Mouse (Mus musculus) thymus, postnatal 36 days (tissue): ENCODE data around the gene Rab25.

Experiments
- DNase-seq, 2 experiments: peaks; one replicate each; pipeline ENCODE4 v3.0.0; 2022; ENCODE audit warnings: mixed read lengths in 2 of 2

Rab25 gene

DNA sequence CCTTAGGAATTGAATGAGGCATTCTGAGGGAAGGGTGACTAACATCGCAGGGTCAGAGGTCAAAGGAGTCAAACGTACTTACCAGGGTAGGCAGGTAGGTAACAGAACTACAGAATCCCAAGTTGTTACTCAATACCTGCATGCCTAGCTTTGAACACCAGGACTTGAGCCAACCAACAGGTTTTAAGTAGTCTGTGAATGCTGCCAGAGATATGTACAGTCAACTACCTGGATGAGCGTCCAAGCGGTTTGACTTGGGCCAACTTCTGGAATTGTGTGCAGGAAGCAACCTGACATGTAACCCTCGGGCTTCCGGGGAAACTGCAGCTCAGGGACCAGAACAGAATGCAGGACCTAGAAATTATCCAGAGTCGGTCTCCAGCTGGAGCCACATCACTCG, 25.1 kb downstream of the Rab25 start:
- no peak for DNase-seq

GRCm38 (mm10) chr3:88521803-88522331, 26.2 kb downstream of the Rab25 start:
- DNase-seq, result peak; percentile 73

GRCm38 (mm10) chr3:88521156-88521555, 26.9 kb downstream of the Rab25 start:
- DNase-seq, result no peak

DNA sequence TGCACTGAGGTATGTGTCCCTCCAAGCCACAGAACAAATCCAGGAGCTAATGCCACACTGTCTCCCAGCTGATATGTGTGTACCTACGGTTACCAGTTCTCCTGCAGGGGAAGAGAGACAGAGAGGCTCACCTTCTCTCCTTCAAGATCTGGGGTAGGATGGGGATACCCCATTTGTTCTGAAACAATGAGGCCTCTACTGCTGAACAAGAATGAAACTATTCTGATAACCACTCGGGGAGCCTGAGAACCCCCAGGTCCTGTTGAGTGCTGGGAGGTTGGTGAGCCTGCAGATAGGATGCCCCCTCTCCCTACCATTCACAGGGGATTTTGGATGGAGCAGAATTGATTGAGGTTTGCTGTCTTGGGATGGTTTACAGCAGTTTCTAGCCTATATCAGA, 28.0 kb downstream of the Rab25 start:
- DNase-seq, result no peak

- no peak for DNase-seq
These were observed 29.7 kb downstream of the Rab25 start for GRCm38 (mm10) chr3:88518411-88518810.

GRCm38 (mm10) chr3:88516407-88516806, 31.7 kb downstream of the Rab25 start:
- no peak for DNase-seq

- DNase-seq, result no peak
These were observed 33.1 kb downstream of the Rab25 start for GRCm38 (mm10) chr3:88515095-88515386.

- no peak for DNase-seq
These were observed 33.6 kb downstream of the Rab25 start for GRCm38 (mm10) chr3:88514231-88515094.

GRCm38 (mm10) chr3:88513546-88514115, 34.5 kb downstream of the Rab25 start:
- DNase-seq, result peak; percentile 27 to 36

- DNase-seq, result no peak
These were observed 35.1 kb downstream of the Rab25 start for GRCm38 (mm10) chr3:88512896-88513545.

GRCm38 (mm10) chr3:88512141-88512895, 35.8 kb downstream of the Rab25 start:
- no peak for DNase-seq

DNA sequence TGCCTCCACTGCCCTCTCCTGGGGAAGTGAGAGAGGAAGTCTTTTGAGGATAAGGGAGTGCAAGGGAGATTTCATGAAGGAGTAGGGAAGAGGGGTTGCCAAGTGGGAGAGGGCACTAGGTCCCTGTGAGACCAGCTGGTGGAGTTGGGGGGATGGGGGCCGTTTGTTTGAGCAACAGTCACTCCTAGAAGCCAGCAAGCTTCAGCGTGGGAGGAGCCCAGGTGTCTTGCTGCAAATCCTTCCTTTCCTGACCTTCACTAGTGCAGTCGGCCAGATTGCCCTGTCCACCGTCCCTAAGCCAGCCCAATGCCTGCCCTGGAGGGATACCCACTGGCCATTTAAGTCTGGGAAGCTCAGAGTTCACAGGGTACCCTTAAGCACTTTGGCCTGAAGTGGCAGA, 36.5 kb downstream of the Rab25 start:
- peak in 1 of 2 experiments; percentile 35 for DNase-seq

GRCm38 (mm10) chr3:88510421-88511289, 37.4 kb downstream of the Rab25 start:
- DNase-seq, result no peak

DNA sequence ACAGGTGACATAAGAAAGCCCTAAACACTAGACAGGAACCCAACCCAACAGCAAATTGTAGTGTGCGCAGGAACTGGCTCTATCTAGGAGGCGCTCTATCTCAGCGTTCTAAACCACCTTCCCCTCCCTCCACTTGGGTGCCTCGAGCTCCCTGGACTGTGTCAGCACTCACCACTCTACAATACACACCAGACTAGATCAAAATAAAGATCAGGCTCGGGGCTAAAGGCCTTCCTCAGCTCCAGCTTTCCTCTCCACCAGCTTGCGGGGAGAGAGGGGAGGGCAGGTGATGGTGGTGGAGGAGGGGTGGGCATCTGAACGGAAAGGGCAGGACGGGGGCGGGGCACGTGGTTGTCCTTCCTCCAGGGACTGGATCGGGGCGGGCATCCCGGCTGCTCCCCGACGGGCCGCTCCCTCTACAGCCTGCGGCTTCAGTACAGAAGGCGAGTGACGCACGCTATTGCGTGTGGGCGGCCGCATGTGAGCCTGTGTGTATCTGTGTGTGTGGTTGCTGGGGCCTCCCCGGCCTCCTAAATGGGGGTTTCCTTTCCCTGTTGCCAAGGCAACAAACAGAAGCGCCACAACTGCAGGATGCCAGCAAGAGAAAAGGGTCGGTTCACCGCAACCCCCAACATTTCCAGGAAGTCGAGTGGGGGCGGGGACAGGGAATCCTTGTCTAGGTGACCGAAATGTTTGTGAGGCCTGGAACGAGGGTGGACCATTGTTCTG, 38.2 kb downstream of the Rab25 start, which contains the start of gene Lmna:
Gene Lmna, minus strand, starts transcription at position 265 of the 729 bp plus-strand sequence.
- DNase-seq, result peak; percentile 90 to 95

- peak in 1 of 2 experiments; percentile 59 for DNase-seq
These were observed 38.9 kb downstream of the Rab25 start for GRCm38 (mm10) chr3:88509250-88509649.

- DNase-seq, result no peak
These were observed 42.3 kb downstream of the Rab25 start for GRCm38 (mm10) chr3:88505765-88506164.

GRCm38 (mm10) chr3:88505081-88505480, 43.0 kb downstream of the Rab25 start:
- no peak for DNase-seq

DNA sequence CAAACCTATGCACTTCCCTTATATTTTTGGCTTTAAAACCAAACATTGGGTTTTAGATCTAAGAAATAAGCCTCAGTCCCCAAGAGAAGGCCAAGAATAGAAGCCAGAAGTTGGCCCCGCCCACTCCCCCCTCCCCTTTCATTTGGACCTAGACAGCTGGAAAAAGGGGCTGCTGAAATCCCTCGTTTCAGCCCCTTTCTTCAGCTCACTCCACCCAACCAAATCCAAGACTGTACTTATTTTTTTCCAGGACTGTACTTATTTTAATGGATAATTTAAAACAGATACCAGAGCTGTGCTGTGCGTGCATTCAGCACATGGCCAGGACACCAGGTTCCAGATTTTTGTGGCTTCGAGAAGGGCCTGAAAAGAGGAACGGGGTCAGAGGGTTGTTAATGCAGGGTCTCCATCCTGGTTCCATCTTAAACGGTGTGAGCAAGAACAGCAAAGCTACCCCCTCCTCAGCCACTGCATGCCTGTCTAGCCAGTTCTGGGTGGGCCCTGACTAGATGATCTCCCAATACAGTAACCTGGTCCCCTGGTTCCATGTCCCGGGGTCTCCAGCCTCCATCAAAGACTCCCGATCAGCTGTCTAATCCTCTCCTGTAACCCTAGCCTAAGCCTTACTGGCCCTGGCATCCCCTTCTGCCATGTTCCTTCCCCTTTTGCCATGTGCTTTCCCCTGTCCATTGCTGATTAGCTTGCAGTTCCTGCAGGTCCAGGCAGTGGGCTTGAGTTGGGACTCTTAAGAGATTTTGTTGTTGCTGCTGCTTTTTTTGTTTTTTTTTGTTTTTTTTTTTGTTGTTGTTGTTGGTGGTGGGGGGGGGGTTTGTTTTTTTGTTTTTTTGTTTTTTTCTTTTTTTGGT, 44.0 kb downstream of the Rab25 start:
- DNase-seq, result no peak

DNA sequence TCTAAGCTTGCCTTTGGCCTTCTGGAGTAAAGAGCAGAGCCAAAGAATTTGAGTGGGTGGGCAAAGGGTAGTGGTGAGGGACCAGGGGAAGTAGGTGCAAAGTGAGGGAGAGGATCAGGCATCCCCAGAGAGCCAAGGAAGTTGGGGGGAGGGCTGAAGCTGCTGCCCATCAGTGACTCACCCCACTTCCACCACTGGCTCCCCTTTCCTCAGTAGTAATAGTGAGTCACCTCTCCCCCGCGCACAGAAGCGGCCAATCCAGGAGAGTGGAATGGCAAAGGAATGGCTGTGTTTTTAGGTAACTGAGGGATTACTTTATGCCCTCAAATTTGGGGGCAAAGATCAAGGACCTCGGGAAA, 44.6 kb downstream of the Rab25 start:
- no peak for DNase-seq
